Mouse (Mus musculus) liver, embryonic 11.5 days (tissue): ENCODE results near the gene Apoc2. TPM values are rescaled to one million over a fixed set of nuclear protein-coding genes. Genes with fewer than 3 reads are reported as not detected.

ENCODE experiments used
- ATAC-seq: fragments of 200-750 bp; cut with Nextera tagmentation; replicated peaks from 2 replicates; pipeline ENCODE4 v1.8.0; 2017; ENCODE audit warnings: moderate number of reproducible peaks, mild to moderate bottlenecking, moderate TSS enrichment, moderate library complexity; ENCODE audit not compliant: low FRiP score
- DNase-seq: peaks from one replicate; pipeline ENCODE4 v3.0.0-alpha.2; 2017; ENCODE audit warnings: low spot score
- H3K27ac ChIP-seq: fragments of 300-500 bp; sonication (generic); 2 replicates; pipeline ENCODE4 v1.5.1; 2014; ENCODE audit warnings: mild to moderate bottlenecking, low read depth, low read length, control low read depth
- H3K27me3 ChIP-seq: fragments of 300-500 bp; sonication (generic); replicated peaks from 2 replicates; pipeline ENCODE4 v1.6.1; 2014; ENCODE audit warnings: low read length, mixed read lengths; ENCODE audit not compliant: control insufficient read depth, insufficient read depth
- H3K36me3 ChIP-seq: fragments of 300-500 bp; sonication (generic); 2 replicates; pipeline ENCODE4 v1.6.1; 2014; ENCODE audit warnings: mild to moderate bottlenecking, low read length, moderate library complexity, mixed read lengths; ENCODE audit not compliant: control insufficient read depth, insufficient read depth
- H3K4me1 ChIP-seq: fragments of 300-500 bp; sonication (generic); replicated peaks from 2 replicates; pipeline ENCODE4 v1.6.1; 2014; ENCODE audit warnings: low read length, mixed read lengths; ENCODE audit not compliant: control insufficient read depth, insufficient read depth
- H3K4me2 ChIP-seq: fragments of 300-500 bp; sonication (generic); 2 replicates; pipeline ENCODE4 v1.6.1; 2014; ENCODE audit warnings: mild to moderate bottlenecking, control low read depth, moderate library complexity
- H3K4me3 ChIP-seq: fragments of 300-500 bp; sonication (generic); 2 replicates; pipeline ENCODE4 v1.5.1; 2014; ENCODE audit warnings: low read depth, low read length, control low read depth
- H3K9ac ChIP-seq: fragments of 300-500 bp; sonication (generic); 2 replicates; pipeline ENCODE4 v1.6.1; 2014; ENCODE audit warnings: low read depth, low read length, control low read depth
- H3K9me3 ChIP-seq: fragments of 300-500 bp; sonication (generic); 2 replicates; pipeline ENCODE4 v1.6.1; 2016; ENCODE audit warnings: low read length, inconsistent platforms, mixed read lengths; ENCODE audit not compliant: control insufficient read depth
- WGBS: fragments of 180-500 bp; shearing (Covaris S2); extraction: QIAGEN DNeasy Blood & Tissue Kit; methylation state at CpG from one replicate; pipeline ENCODE4 v1.1.7; 2014; 5-methylcytosine and 5-hydroxymethylcytosine counted together
- polyA plus RNA-seq: library from polyadenylated mRNA; unstranded; fragments of >200 nt; fragmentation: Nextera tagmentation; extraction: Ambion mirVana; gene quantifications from 2 replicates; pipeline ENCODE4 v1.2.1, GENCODE M21; 2014

Apoc2 gene
- polyA plus RNA-seq, 1 experiment from 2014 or later: 244 TPM

DNA sequence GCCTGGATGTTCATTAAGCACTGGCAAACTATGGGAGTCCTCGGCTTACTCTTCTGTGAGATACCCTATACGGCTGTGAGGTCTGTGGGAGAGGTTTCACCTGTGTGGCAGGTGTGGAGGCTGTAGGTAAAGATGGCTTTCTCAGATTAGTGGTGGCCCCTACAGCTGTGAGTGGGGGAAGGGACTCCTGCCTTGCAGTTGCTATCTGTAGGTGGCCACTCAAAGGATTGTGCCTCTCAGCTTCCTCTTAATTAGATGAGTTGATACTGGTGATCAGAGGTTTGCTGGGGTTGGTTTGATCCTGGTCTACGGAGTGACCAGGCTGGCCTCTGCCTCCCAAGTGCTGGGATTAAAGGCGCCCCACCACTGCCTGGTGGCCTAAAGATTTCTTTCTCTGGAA, 26.7 kb upstream of the Apoc2 start:
- Histone ChIP-seq H3K4me2 (no peak overlapping the region), H3K9ac (no peak overlapping the region), H3K36me3 (peaks cover 45% of the 10 kb centered on the region), H3K27me3 (no peaks in the 10 kb centered on the region), H3K9me3 (no peaks in the 10 kb centered on the region), H3K4me1 (peaks cover 24% of the 10 kb centered on the region), H3K27ac (no peak overlapping the region), H3K4me3 (no peak overlapping the region)
- DNase-seq (no peak), ATAC-seq (no peak)
- WGBS: 90% methylated on average over 4 of the region's 4 CpGs

GRCm38 (mm10) chr7:19702859-19703555, 25.3 kb upstream of the Apoc2 start:
- no peak overlapping the region for H3K9ac ChIP-seq
- peak overlapping the region; percentile 15; the same call in 1 of the 2 replicates for H3K27ac ChIP-seq
- H3K4me1 ChIP-seq: peaks cover 35% of the 10 kb centered on the region
- no peak overlapping the region for H3K4me2 ChIP-seq
- WGBS: 86% methylated on average over 16 of the region's 16 CpGs
- ATAC-seq (no peak), DNase-seq (no peak)
- H3K36me3 ChIP-seq: peaks cover 33% of the 10 kb centered on the region
- H3K4me3 ChIP-seq: no peak overlapping the region
- no peaks in the 10 kb centered on the region for H3K9me3 ChIP-seq
- H3K27me3 ChIP-seq: no peaks in the 10 kb centered on the region

DNA sequence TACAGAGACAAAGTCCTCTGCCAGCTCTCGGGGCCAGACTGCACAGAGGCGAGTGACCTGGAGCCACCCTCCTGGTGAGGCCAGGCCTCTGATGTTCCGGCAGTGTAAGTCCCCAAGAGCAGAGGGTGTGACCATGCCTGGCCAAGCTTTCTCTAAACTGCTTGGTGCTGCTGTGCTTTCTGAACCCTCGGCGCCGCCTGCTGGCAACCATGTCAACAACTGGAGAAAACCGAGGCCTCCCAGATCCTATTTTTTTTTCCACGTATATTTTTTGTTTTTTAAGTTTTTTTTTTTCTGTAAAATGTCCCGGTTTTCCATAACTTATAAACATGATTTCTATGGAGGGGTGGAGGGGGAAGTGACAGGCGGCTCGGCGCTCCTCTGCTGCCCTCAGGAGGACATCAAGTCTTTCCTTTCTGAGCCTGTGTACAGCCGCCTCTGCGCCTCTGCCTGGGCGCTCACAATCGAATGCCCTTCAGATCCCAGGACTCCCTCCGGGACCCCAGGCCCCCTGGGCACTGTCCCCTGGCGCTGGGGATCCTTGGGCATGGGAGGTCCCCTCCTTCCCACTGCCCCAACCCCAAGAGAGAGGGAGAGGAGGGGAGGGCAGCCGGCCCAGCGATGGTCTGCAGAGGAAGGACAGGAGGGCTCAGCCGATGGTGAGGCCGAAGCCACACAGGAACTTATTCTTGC, 23.5 kb upstream of the Apoc2 start:
- peaks cover 46% of the 10 kb centered on the region for H3K4me1 ChIP-seq
- peak overlapping the region; percentile 72 for H3K27ac ChIP-seq
- DNase-seq (peak; percentile 77), ATAC-seq (peak; percentile 77)
- peaks cover 29% of the 10 kb centered on the region for H3K36me3 ChIP-seq
- no peaks in the 10 kb centered on the region for H3K9me3 ChIP-seq
- peak overlapping the region; percentile 32 for H3K4me2 ChIP-seq
- H3K27me3 ChIP-seq: no peaks in the 10 kb centered on the region
- 26% methylated on average over 22 of the region's 22 CpGs for WGBS
- H3K4me3 ChIP-seq: no peak overlapping the region
- H3K9ac ChIP-seq: no peak overlapping the region

GRCm38 (mm10) chr7:19700299-19701068, 22.7 kb upstream of the Apoc2 start:
- Histone ChIP-seq H3K4me2 (peak overlapping the region; percentile 32), H3K9me3 (no peaks in the 10 kb centered on the region), H3K4me1 (peaks cover 53% of the 10 kb centered on the region), H3K4me3 (no peak overlapping the region), H3K9ac (no peak overlapping the region), H3K27ac (peak overlapping the region; percentile 68), H3K27me3 (no peaks in the 10 kb centered on the region), H3K36me3 (peaks cover 31% of the 10 kb centered on the region)
- ATAC-seq (no peak), DNase-seq (no peak)
- WGBS: 50% methylated on average over 12 of the region's 12 CpGs

GRCm38 (mm10) chr7:19699827-19700148, 22.0 kb upstream of the Apoc2 start:
- peaks cover 26% of the 10 kb centered on the region for H3K36me3 ChIP-seq
- peak overlapping the region; percentile 68; the same call in 1 of the 2 replicates for H3K27ac ChIP-seq
- no peak overlapping the region for H3K4me3 ChIP-seq
- H3K9ac ChIP-seq: no peak overlapping the region
- peaks cover 59% of the 10 kb centered on the region for H3K4me1 ChIP-seq
- peak overlapping the region; percentile 76; the same call in 1 of the 2 replicates for H3K4me2 ChIP-seq
- no peaks in the 10 kb centered on the region for H3K9me3 ChIP-seq
- no peaks in the 10 kb centered on the region for H3K27me3 ChIP-seq
- no peak for ATAC-seq
- no peak for DNase-seq
- WGBS: 60% methylated on average over 4 of the region's 4 CpGs

DNA sequence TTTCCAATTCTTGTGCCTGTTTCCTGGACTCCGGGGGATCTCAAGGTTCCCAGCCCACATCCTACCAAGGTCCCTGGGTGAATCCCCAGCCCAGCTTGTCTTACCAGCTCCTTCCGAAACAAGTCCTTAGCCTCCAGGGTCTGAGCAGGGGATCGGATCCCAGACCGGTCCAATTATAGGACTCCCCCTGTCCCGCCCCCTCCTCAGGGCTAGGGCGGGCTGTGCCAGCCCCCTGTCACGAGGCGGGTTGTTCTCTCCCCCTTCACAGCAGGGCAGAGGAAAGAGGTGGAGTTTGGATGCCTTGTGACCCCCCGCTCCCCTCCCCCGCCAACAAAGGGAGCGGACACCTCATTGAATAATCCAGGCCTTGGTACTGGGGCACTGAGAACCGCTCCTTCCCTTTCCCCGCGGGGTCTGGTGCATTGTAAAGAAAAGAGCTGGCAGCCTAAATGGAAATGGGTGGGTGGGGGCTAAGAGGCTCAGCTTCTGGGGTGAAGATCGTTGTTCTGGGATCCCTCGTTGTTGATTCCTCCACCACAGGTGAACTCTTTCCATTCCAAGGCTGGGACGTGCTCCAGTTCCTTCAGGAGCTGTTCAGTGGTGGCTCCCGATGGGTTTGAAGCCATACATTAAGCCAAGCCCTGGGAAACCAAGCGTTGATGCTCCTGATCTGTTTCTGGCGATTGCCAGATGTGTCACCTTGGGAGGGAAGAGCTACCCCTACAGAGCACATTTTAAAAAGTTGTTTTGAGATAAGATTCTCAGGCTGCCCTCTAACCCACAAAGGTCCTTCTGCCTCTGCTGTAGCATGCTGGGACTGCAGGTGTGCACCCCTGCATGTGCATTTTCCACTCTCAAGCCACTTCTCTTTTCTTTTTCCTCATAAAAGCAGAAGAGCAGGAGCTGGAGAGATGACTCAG, 21.4 kb upstream of the Apoc2 start, which contains the start of gene Apoe:
Apoe (minus strand) TSS at position 282 of the 920 bp plus-strand sequence.
- no peaks in the 10 kb centered on the region for H3K9me3 ChIP-seq
- no peaks in the 10 kb centered on the region for H3K27me3 ChIP-seq
- peaks cover 66% of the 10 kb centered on the region for H3K4me1 ChIP-seq
- DNase-seq: peak; percentile 65
- peak within 1 kb of the TSS; percentile 69 for H3K9ac ChIP-seq
- peaks cover 24% of the 10 kb centered on the region for H3K36me3 ChIP-seq
- peak within 1 kb of the TSS; percentile 58 for H3K4me3 ChIP-seq
- peak within 1 kb of the TSS; percentile 68 for H3K27ac ChIP-seq
- ATAC-seq: peak; percentile 54
- 4% methylated on average over 20 of the region's 20 CpGs for WGBS
- H3K4me2 ChIP-seq: peak within 1 kb of the TSS; percentile 76

DNA sequence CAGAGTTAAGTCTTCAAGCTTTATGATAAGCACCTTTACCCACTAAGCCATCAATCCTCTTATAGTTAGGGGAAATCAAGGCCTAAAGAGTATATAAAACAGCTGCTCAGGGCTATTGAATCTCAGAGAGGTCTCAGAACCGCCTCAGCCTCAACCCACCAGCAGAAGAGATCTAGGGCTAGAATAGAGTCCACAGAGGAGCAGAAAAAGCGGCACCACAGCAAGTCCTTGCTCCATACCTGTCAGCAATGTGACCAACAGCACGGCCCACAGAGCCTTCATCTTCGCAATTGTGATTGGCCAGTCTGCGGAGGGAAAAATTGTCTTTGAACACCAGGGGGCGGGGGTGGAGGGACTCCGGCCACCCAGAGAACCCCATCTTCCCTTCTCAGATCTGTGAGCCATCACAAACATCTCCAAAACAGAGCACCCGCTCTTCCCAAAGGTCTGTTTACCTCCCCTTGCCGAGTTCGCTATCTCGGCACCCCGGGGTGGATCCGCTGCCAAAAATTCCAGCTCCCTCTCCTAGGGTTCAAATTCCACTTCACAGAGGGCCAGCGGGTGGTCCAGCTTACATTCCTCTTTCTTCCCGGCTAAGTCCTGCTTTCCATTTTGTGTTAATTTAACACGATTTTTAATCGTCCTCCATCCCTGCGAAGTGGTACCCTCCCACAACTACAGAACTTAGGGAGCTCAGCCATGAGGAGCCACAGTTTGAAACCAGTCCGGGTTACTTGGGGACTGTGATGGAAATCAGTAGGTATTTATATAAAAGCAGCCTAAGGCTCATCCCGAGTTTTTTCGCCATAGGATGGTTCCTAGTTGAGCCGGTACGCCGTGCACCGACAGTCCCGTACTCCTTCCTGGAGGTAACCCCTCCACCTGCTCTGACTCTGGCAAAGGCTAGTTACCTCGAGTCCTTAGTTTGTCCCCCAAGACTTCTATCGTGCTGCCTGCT, 20.5 kb upstream of the Apoc2 start:
- Histone ChIP-seq H3K4me2 (peak overlapping the region; percentile 76), H3K4me3 (peak overlapping the region; percentile 58), H3K4me1 (peaks cover 75% of the 10 kb centered on the region), H3K27ac (peak overlapping the region; percentile 68), H3K27me3 (no peaks in the 10 kb centered on the region), H3K9ac (peak overlapping the region; percentile 69), H3K36me3 (peaks cover 22% of the 10 kb centered on the region), H3K9me3 (no peaks in the 10 kb centered on the region)
- WGBS: 4% methylated on average over 28 of the region's 28 CpGs
- ATAC-seq (no peak), DNase-seq (no peak)
